Mouse (Mus musculus) intestine, embryonic 16.5 days (tissue): Measurements from ENCODE around the gene Fhod1. TPM values are rescaled to one million over a fixed set of nuclear protein-coding genes. Genes with fewer than 3 reads are reported as not detected.

Experiments used
- ATAC-seq: fragments of 200-750 bp; cut with Nextera tagmentation; 2 replicates; pipeline ENCODE4 v1.8.0; 2017; ENCODE audit warnings: moderate TSS enrichment, moderate library complexity
- H3K27ac ChIP-seq: fragments of 300-500 bp; sonication (generic); 2 replicates; pipeline ENCODE4 v1.5.1; 2014; ENCODE audit warnings: mild to moderate bottlenecking, low read length
- H3K27me3 ChIP-seq: fragments of 300-500 bp; sonication (generic); replicated peaks from 2 replicates; pipeline ENCODE4 v1.6.1; 2014; ENCODE audit warnings: low read length, control low read depth, mixed read lengths; ENCODE audit not compliant: control insufficient read depth, insufficient read depth
- H3K36me3 ChIP-seq: fragments of 300-500 bp; sonication (generic); 2 replicates; pipeline ENCODE4 v1.6.1; 2014; ENCODE audit warnings: low read length, control low read depth; ENCODE audit not compliant: control insufficient read depth, insufficient read depth
- H3K4me1 ChIP-seq: fragments of 300-500 bp; sonication (generic); 2 replicates; pipeline ENCODE4 v1.6.1; 2014; ENCODE audit warnings: low read length, control low read depth, mixed read lengths; ENCODE audit not compliant: control insufficient read depth, insufficient read depth
- H3K4me2 ChIP-seq: fragments of 300-500 bp; sonication (generic); 2 replicates; pipeline ENCODE4 v1.6.1; 2014; ENCODE audit warnings: low read depth, low read length, control low read depth
- H3K4me3 ChIP-seq: fragments of 300-500 bp; sonication (generic); 2 replicates; pipeline ENCODE4 v1.5.1; 2014; ENCODE audit warnings: mild to moderate bottlenecking, low read length
- H3K9ac ChIP-seq: fragments of 300-500 bp; sonication (generic); 2 replicates; pipeline ENCODE4 v1.6.1; 2014; ENCODE audit warnings: low read depth, low read length
- H3K9me3 ChIP-seq: fragments of 300-500 bp; sonication (generic); 2 replicates; pipeline ENCODE4 v1.6.1; 2016; ENCODE audit warnings: low read length, control low read depth; ENCODE audit not compliant: control insufficient read depth
- WGBS: fragments of 180-500 bp; shearing (Covaris S2); extraction: QIAGEN DNeasy Blood & Tissue Kit; methylation state at CpG from one replicate; pipeline ENCODE4 v1.1.7; 2014; 5-methylcytosine and 5-hydroxymethylcytosine counted together
- polyA plus RNA-seq: library from polyadenylated mRNA; unstranded; fragments of >200 nt; fragmentation: Nextera tagmentation; extraction: Ambion mirVana; gene quantifications from 2 replicates; pipeline ENCODE4 v1.2.1, GENCODE M21; 2015

Fhod1 gene
- polyA plus RNA-seq, 1 experiment from 2014 or later: 1.4 TPM

- peaks cover 65% of the 10 kb centered on the region for H3K4me1 ChIP-seq
- H3K36me3 ChIP-seq: peaks cover 14% of the 10 kb centered on the region
- no peaks in the 10 kb centered on the region for H3K27me3 ChIP-seq
- no peak overlapping the region for H3K4me3 ChIP-seq
- WGBS: 45% methylated on average over 8 of the region's 8 CpGs
- no peak for ATAC-seq
- H3K9ac ChIP-seq: no peak overlapping the region
- H3K27ac ChIP-seq: peak overlapping the region; percentile 2
- no peak overlapping the region for H3K4me2 ChIP-seq
- no peaks in the 10 kb centered on the region for H3K9me3 ChIP-seq
Observed at GRCm38 (mm10) chr8:105341399-105341798, 6.4 kb downstream of the Fhod1 start.

DNA sequence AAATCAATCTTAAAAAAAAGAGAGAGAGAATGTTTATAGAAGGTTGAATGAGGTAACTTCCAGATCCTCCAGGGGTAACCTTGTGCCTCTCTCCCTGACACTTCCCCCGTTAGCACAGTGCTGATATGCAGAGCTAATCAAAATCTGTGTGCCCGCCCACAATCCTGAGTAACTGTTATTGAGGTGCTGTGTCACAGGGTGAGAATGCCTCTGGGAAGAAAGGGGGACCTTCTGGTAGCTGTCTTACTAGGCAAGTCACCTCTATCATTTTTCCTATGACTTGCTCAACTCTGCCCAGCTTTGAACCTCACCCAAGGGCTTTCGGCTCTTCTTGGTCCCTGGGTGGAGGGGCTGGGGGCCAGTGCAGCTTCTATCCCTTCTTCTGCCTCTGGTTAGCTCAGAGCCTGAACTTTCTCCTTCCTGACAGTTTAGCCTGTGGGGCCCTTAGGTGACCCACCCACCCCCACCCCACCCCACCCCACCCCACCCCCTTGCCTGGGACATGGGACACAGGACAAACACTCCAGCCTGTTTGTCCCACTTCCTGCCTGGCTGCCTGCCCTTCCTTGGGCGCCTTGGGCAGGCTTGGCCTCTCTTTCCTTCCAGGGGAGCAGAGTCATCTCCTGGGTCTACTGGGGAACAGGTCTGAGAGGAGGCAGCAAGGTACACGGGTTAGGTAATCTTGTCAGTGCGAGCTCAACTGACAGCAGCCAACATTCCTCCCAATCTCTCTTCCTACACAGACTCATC lies 7.7 kb downstream of the Fhod1 start:
- Histone ChIP-seq H3K27ac (peak overlapping the region; percentile 2), H3K9ac (no peak overlapping the region), H3K27me3 (no peaks in the 10 kb centered on the region), H3K4me3 (no peak overlapping the region), H3K9me3 (no peaks in the 10 kb centered on the region), H3K4me2 (no peak overlapping the region), H3K36me3 (peaks cover 16% of the 10 kb centered on the region), H3K4me1 (peaks cover 52% of the 10 kb centered on the region)
- ATAC-seq: peak; percentile 55
- WGBS: 60% methylated on average over 6 of the region's 6 CpGs

- no peak overlapping the region for H3K9ac ChIP-seq
- ATAC-seq: no peak
- no peaks in the 10 kb centered on the region for H3K9me3 ChIP-seq
- no peaks in the 10 kb centered on the region for H3K27me3 ChIP-seq
- 32% methylated on average over 4 of the region's 4 CpGs for WGBS
- H3K4me1 ChIP-seq: peaks cover 41% of the 10 kb centered on the region
- no peak overlapping the region for H3K27ac ChIP-seq
- no peak overlapping the region for H3K4me3 ChIP-seq
- no peak overlapping the region for H3K4me2 ChIP-seq
- peaks cover 22% of the 10 kb centered on the region for H3K36me3 ChIP-seq
Observed at GRCm38 (mm10) chr8:105338992-105339391, 8.8 kb downstream of the Fhod1 start.

- peaks cover 26% of the 10 kb centered on the region for H3K36me3 ChIP-seq
- peaks cover 33% of the 10 kb centered on the region for H3K4me1 ChIP-seq
- H3K4me2 ChIP-seq: no peak overlapping the region
- H3K27me3 ChIP-seq: no peaks in the 10 kb centered on the region
- H3K9me3 ChIP-seq: no peaks in the 10 kb centered on the region
- no peak for ATAC-seq
- H3K27ac ChIP-seq: no peak overlapping the region
- no peak overlapping the region for H3K9ac ChIP-seq
- no peak overlapping the region for H3K4me3 ChIP-seq
- 70% methylated on average over 32 of the region's 32 CpGs for WGBS
Observed at GRCm38 (mm10) chr8:105336373-105337130, 11.2 kb downstream of the Fhod1 start.

GRCm38 (mm10) chr8:105332523-105332922 lies 15.2 kb downstream of the Fhod1 start:
- ATAC-seq: peak; percentile 84
- Histone ChIP-seq H3K4me3 (no peak overlapping the region), H3K27me3 (no peaks in the 10 kb centered on the region), H3K9ac (no peak overlapping the region), H3K4me1 (peaks cover 13% of the 10 kb centered on the region), H3K4me2 (no peak overlapping the region), H3K9me3 (no peaks in the 10 kb centered on the region), H3K36me3 (peaks cover 43% of the 10 kb centered on the region), H3K27ac (peak overlapping the region; percentile 42)
- 32% methylated on average over 2 of the region's 2 CpGs for WGBS

DNA sequence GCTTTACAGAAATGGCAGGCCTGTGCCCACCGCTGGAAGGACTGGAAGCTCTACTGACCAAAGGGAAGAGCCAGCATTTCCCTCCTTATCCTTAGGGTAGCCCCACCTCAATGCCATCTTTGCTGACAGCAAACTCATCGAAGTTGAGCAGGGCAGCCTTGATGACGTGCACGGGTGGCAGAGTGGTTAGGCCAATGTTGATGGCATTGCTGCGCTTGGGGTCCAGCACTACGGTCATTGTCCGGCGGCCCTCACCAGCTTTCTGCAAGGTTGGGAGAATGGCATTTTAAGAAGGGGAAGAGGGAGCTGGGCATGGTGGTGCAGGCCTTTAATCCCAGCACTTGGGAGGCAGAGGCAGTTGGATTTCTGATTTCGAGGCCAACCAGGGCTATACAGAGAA lies 15.8 kb downstream of the Fhod1 start:
- Histone ChIP-seq H3K27me3 (no peaks in the 10 kb centered on the region), H3K4me1 (peaks cover 16% of the 10 kb centered on the region), H3K9ac (no peak overlapping the region), H3K4me3 (no peak overlapping the region), H3K27ac (0 out of 2 replicates have a peak overlapping the region, but pooled peaks have one; percentile 24), H3K4me2 (no peak overlapping the region), H3K9me3 (no peaks in the 10 kb centered on the region), H3K36me3 (peaks cover 37% of the 10 kb centered on the region)
- no peak for ATAC-seq
- WGBS: 91% methylated on average over 9 of the region's 9 CpGs

DNA sequence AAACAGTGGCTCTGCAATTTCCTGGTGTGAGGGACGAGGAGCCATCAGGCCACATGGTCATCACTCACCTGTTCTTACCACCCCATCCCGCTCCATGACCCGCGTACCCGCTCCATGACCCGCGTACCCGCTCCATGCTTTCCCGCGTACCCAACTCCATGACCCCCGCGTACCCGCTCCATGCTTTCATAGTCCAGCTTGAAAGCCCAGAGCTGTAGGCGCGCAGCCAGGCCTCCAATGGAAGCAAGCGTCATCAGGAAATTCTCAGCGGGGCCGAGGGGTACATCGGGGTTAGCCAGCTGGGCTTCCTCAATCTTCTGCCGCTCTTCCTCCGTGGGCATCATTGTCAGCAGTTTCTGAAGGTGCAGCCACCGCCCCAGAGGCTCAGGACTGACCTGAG lies 16.3 kb downstream of the Fhod1 start:
- Histone ChIP-seq H3K9ac (no peak overlapping the region), H3K36me3 (peaks cover 32% of the 10 kb centered on the region)

GRCm38 (mm10) chr8:105330325-105330724 lies 17.4 kb downstream of the Fhod1 start:
- H3K4me3 ChIP-seq: no peak overlapping the region
- 0 out of 2 replicates have a peak, but pooled peaks have one; percentile 2 for ATAC-seq
- WGBS: 76% methylated on average over 12 of the region's 12 CpGs
- peaks cover 19% of the 10 kb centered on the region for H3K4me1 ChIP-seq
- H3K27ac ChIP-seq: no peak overlapping the region
- peaks cover 29% of the 10 kb centered on the region for H3K36me3 ChIP-seq
- no peaks in the 10 kb centered on the region for H3K27me3 ChIP-seq
- H3K9ac ChIP-seq: no peak overlapping the region
- no peak overlapping the region for H3K4me2 ChIP-seq
- no peaks in the 10 kb centered on the region for H3K9me3 ChIP-seq

More for the DNA sequence above, 16.3 kb downstream of the Fhod1 start:
- Histone ChIP-seq H3K9me3 (no peaks in the 10 kb centered on the region), H3K27me3 (no peaks in the 10 kb centered on the region), H3K27ac (no peak overlapping the region), H3K4me3 (no peak overlapping the region), H3K4me2 (no peak overlapping the region), H3K4me1 (peaks cover 16% of the 10 kb centered on the region)
- ATAC-seq: no peak
- whole genome bisulfite sequencing: 96% methylated on average over 22 of the region's 22 CpGs

- 32% methylated on average over 6 of the region's 6 CpGs for WGBS
- H3K4me1 ChIP-seq: peaks cover 23% of the 10 kb centered on the region
- no peak for ATAC-seq
- H3K27ac ChIP-seq: peak overlapping the region; percentile 87; the same call in 1 of the 2 replicates
- H3K4me2 ChIP-seq: peak overlapping the region; percentile 68
- peak overlapping the region; percentile 88 for H3K4me3 ChIP-seq
- H3K36me3 ChIP-seq: peaks cover 23% of the 10 kb centered on the region
- no peaks in the 10 kb centered on the region for H3K9me3 ChIP-seq
- peak overlapping the region; percentile 88 for H3K9ac ChIP-seq
- no peaks in the 10 kb centered on the region for H3K27me3 ChIP-seq
Observed at GRCm38 (mm10) chr8:105326968-105327367, 20.8 kb downstream of the Fhod1 start.
